Mouse (Mus musculus) CH12.LX (cell line): ENCODE data around the gene Tspan7. TPM values are rescaled to one million over a fixed set of nuclear protein-coding genes. Genes with fewer than 3 reads are reported as not detected.
A peak's percentile ranks its signal among the peaks of the same experiment; 100 is the strongest.

Experiments used
- DNase-seq: peaks from one replicate; pipeline ENCODE4 v3.0.0-alpha.2; 2013; ENCODE audit errors: extremely low read depth
- H3K27ac ChIP-seq: 2 replicates; pipeline ENCODE4 v1.5.1; 2012; ENCODE audit warnings: low read depth, mild to moderate bottlenecking, control low read depth, moderate library complexity; ENCODE audit not compliant: insufficient read depth
- H3K27me3 ChIP-seq: replicated peaks from 2 replicates; pipeline ENCODE3; 2012; ENCODE audit warnings: inconsistent platforms
- H3K36me3 ChIP-seq, 2 experiments: replicated peaks in 1 of 2; 2 replicates each; pipeline versions ENCODE3 to v1.6.1; 2012; ENCODE audit warnings: inconsistent platforms in 1 of 2, low read length in 1 of 2, mild to moderate bottlenecking in 1 of 2, mixed read lengths in 1 of 2, moderate library complexity in 1 of 2; ENCODE audit not compliant: control insufficient read depth in 1 of 2, insufficient read depth in 1 of 2
- H3K4me1 ChIP-seq, 2 experiments: 2 replicates each; pipeline ENCODE4 v1.6.1; 2012; ENCODE audit warnings: inconsistent platforms in 1 of 2, moderate library complexity in 1 of 2; ENCODE audit not compliant: insufficient read depth in 2 of 2, control insufficient read depth in 1 of 2
- H3K4me2 ChIP-seq: 2 replicates; pipeline ENCODE4 v1.6.1; 2012; ENCODE audit warnings: low read depth, mild to moderate bottlenecking, control low read depth; ENCODE audit not compliant: poor library complexity, insufficient read depth, severe bottlenecking
- H3K4me3 ChIP-seq, 3 experiments: fragments of 150-350 bp in 1 of 3; sonication (generic) in 1 of 3; replicated peaks in 1 of 3; 2 replicates each; pipeline versions ENCODE3 to v1.5.1; 2011 to 2012; ENCODE audit warnings: low read depth in 2 of 3, low read length in 2 of 3, mild to moderate bottlenecking in 2 of 3, moderate library complexity in 2 of 3, control low read depth in 1 of 3, improper control_type of control experiment in 1 of 3, inconsistent platforms in 1 of 3, mixed read lengths in 1 of 3; ENCODE audit not compliant: poor library complexity in 1 of 3
- H3K79me2 ChIP-seq: replicated peaks from 2 replicates; pipeline ENCODE4 v1.6.1; 2012; ENCODE audit warnings: mild to moderate bottlenecking, moderate library complexity; ENCODE audit not compliant: control insufficient read depth, poor library complexity, insufficient read depth, severe bottlenecking; ENCODE audit errors: extremely low read depth
- H3K9ac ChIP-seq: 2 replicates; pipeline ENCODE4 v1.6.1; 2012; ENCODE audit warnings: low read depth, mild to moderate bottlenecking, control low read depth, moderate library complexity; ENCODE audit not compliant: insufficient read depth
- H3K9me3 ChIP-seq: replicated peaks from 2 replicates; pipeline ENCODE3; 2012; ENCODE audit warnings: low read length, inconsistent platforms, mixed read lengths
- IRF4 ChIP-seq: IDR thresholded peaks from 2 replicates; pipeline ENCODE4 v1.6.1; 2014; ENCODE audit warnings: low read depth, mild to moderate bottlenecking, inconsistent platforms, low read length, improper control_type of control experiment
- MXI1 ChIP-seq: IDR thresholded peaks from 2 replicates; pipeline ENCODE4 v1.6.1; 2011; ENCODE audit warnings: mild to moderate bottlenecking, low read depth, low read length, improper control_type of control experiment
- UBTF ChIP-seq: IDR thresholded peaks from 2 replicates; pipeline ENCODE4 v1.6.1; 2012; ENCODE audit warnings: low read depth, mild to moderate bottlenecking, inconsistent platforms, low read length, improper control_type of control experiment, moderate library complexity
- ZNF384 ChIP-seq: IDR thresholded peaks from 2 replicates; pipeline ENCODE4 v1.6.1; 2012; ENCODE audit warnings: low read depth, low read length, improper control_type of control experiment, inconsistent platforms
- dilution Hi-C: fragments of 300-500 bp; cut with MboI; formaldehyde crosslinking; loops from 2 replicates; pipeline ENCODE4 v1.14.3; 2020; ENCODE audit warnings: low sequenced_read_pairs; ENCODE audit not compliant: extremely low pct_unique_long_range_greater_than_20kb, extremely low pct_ligation_motif_present
- in situ Hi-C: fragments of 300-500 bp; cut with MboI; formaldehyde crosslinking; loops from 3 replicates; pipeline ENCODE4 v1.14.3; 2019; ENCODE audit warnings: low sequenced_read_pairs, low pct_ligation_motif_present, low pct_unique_long_range_greater_than_20kb, mixed read lengths
- polyA plus RNA-seq: library from polyadenylated mRNA; unstranded; fragments of >175 nt; gene quantifications from 2 replicates; pipeline ENCODE4 v1.2.1, GENCODE M21; 2012; ENCODE audit warnings: low read depth; ENCODE audit not compliant: insufficient read length
- total RNA-seq, 2 experiments: library from RNA; depleted of rRNA; stranded (reverse); fragments of 300-350 nt in 1 of 2; fragments of >200 nt in 1 of 2; gene quantifications; 2 replicates each; pipeline ENCODE4 v1.2.3; 2012 to 2014

The Tspan7 gene
- total and polyA plus RNA-seq, 3 experiments, result not detected

DNA sequence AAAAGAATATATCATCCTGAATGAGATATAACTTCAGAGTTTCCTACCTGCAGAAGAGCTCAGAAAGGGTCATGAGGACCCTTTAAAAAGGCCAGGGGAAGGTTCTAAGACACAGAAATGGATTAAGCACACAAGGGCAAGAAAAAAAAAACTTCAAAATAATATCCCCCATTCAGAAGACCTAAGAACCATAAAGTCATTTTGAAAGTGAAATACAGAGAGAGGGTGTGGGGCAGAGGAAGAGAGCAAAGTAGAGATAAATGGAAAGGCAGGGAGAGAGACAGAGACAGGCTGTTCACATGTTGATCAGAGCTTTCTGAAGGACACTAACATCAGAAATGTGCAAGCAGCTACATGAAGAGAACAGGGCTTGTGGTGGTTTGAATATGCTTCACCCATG, 156.1 kb downstream of the Tspan7 start:
- no peak overlapping the region for H3K4me2 ChIP-seq
- no peak for TF ChIP-seq MXI1
- TF ChIP-seq UBTF, result no peak
- TF ChIP-seq IRF4, result peak; percentile 64
- TF ChIP-seq ZNF384, result peak; percentile 59; the same call in 1 of the 2 replicates
- TF ChIP-seq, all 38 proteins: peak for 2
- Histone ChIP-seq H3K4me3 (no peak overlapping the region), H3K27ac (no peak overlapping the region), H3K9ac (no peak overlapping the region), H3K27me3 (no peaks in the 10 kb centered on the region), H3K9me3 (no peaks in the 10 kb centered on the region), H3K4me1 (no peaks in the 10 kb centered on the region), H3K79me2 (no peaks in the 10 kb centered on the region), H3K36me3 (no peaks in the 10 kb centered on the region)
- in situ Hi-C loops (no loop called here), dilution Hi-C loops (no loop called here)
- no peak for DNase-seq

Other genes starting within 250 kb of the Tspan7 start
- not detected in 2 replicates for gene Otc, start 232.9 kb upstream of the Tspan7 start, total RNA-seq (2012; rRNA removed)
- gene Otc, start 232.9 kb upstream of the Tspan7 start, total RNA-seq (2014; rRNA removed), result 0.12 TPM in 2 replicates
- gene Otc, start 232.9 kb upstream of the Tspan7 start, polyA plus RNA-seq, result not detected in 2 replicates
- gene Mid1ip1, start 229.9 kb downstream of the Tspan7 start, total RNA-seq (2012; rRNA removed), result 35.9 and 41.5 TPM in 2 replicates
- 39.6 and 51.2 TPM in 2 replicates for gene Mid1ip1, start 229.9 kb downstream of the Tspan7 start, total RNA-seq (2014; rRNA removed)
- gene Mid1ip1, start 229.9 kb downstream of the Tspan7 start, polyA plus RNA-seq, result 35.2 and 37.1 TPM in 2 replicates